Mouse (Mus musculus): ENCODE data around the gene Kif1b. TPM values are rescaled to one million over a fixed set of nuclear protein-coding genes. Genes with fewer than 3 reads are reported as not detected.

Kif1b gene
- total and polyA plus RNA-seq, 3 experiments = 8.8 to 20.2 (median 16.3) TPM

GRCm38 (mm10) chr4:149354671-149355070 lies 47.2 kb upstream of the Kif1b start:
- Histone ChIP-seq H3K9me3 (replicated peaks; ENCODE audit: insufficient read depth, low read length) (no peaks in the 10 kb centered on the region), H3K79me2 (ENCODE audit: control insufficient read depth, insufficient read depth, low read length, poor library complexity) (no peaks in the 10 kb centered on the region), H3K4me3 (ENCODE audit: control insufficient read depth in 1 of 2, insufficient read depth in 1 of 2, low read depth in 2 of 2, low read length in 2 of 2) (no peak overlapping the region), H3K4me1 (ENCODE audit: control insufficient read depth in 1 of 2, insufficient read depth in 2 of 2, low read length in 2 of 2) (no peaks in the 10 kb centered on the region), H3K36me3 (ENCODE audit: control insufficient read depth in 1 of 2, insufficient read depth in 2 of 2, low read length in 2 of 2) (peaks cover 0 to 8% of the 10 kb centered on the region in 2 experiments; a peak in 2 of 4 replicates), H3K27ac (ENCODE audit: control insufficient read depth, low read depth, low read length) (no peak overlapping the region), H3K9ac (ENCODE audit: control insufficient read depth, low read depth, low read length, poor library complexity, severe bottlenecking) (no peak overlapping the region), H3K27me3 (ENCODE audit: control insufficient read depth in 1 of 2, insufficient read depth in 2 of 2, low read length in 2 of 2) (no peaks in the 10 kb centered on the region)
- TF ChIP-seq EP300 (IDR thresholded peaks at IDR 0.05; ENCODE audit: low read depth in 1 of 2, low read length in 2 of 2) (no peak), MAFK (IDR thresholded peaks at IDR 0.05; ENCODE audit: borderline replicate concordance, low read depth, low read length) (no peak), ELF1 (IDR thresholded peaks at IDR 0.05; ENCODE audit: low read depth, low read length) (no peak), ZKSCAN1 (IDR thresholded peaks at IDR 0.05; ENCODE audit: low read depth, low read length) (no peak), MAZ (IDR thresholded peaks at IDR 0.05; ENCODE audit: low read depth, low read length) (no peak), MXI1 (IDR thresholded peaks at IDR 0.05; ENCODE audit: low read depth, low read length) (no peak), MYC (IDR thresholded peaks at IDR 0.05; ENCODE audit: low read depth, low read length) (no peak), NELFE (IDR thresholded peaks at IDR 0.05; ENCODE audit: low read depth, low read length) (no peak), MAX (IDR thresholded peaks at IDR 0.05; ENCODE audit: low read length) (no peak), MEF2A (IDR thresholded peaks at IDR 0.05; ENCODE audit: extremely low read depth, insufficient replicate concordance, low read depth, low read length, poor library complexity, severe bottlenecking) (no peak)
- no peak for DNase-seq (ENCODE audit: low read depth, low spot score)

GRCm38 (mm10) chr4:149351596-149352150 lies 44.2 kb upstream of the Kif1b start:
- no peaks in the 10 kb centered on the region for H3K4me1 ChIP-seq (ENCODE audit: control insufficient read depth in 1 of 2, insufficient read depth in 2 of 2, low read length in 2 of 2)
- peaks cover 0 to 6% of the 10 kb centered on the region in 2 experiments; a peak in 2 of 4 replicates for H3K36me3 ChIP-seq (ENCODE audit: control insufficient read depth in 1 of 2, insufficient read depth in 2 of 2, low read length in 2 of 2)
- TF ChIP-seq TCF12 (IDR thresholded peaks at IDR 0.05; ENCODE audit: low read depth, low read length) = no peak
- DNase-seq (ENCODE audit: low read depth, low spot score) = no peak
- H3K27ac ChIP-seq (ENCODE audit: control insufficient read depth, low read depth, low read length) = no peak overlapping the region
- no peaks in the 10 kb centered on the region for H3K27me3 ChIP-seq (ENCODE audit: control insufficient read depth in 1 of 2, insufficient read depth in 2 of 2, low read length in 2 of 2)
- H3K4me3 ChIP-seq (ENCODE audit: control insufficient read depth in 1 of 2, insufficient read depth in 1 of 2, low read depth in 2 of 2, low read length in 2 of 2) = no peak overlapping the region
- no peaks in the 10 kb centered on the region for H3K79me2 ChIP-seq (ENCODE audit: control insufficient read depth, insufficient read depth, low read length, poor library complexity)
- no peak overlapping the region for H3K9ac ChIP-seq (ENCODE audit: control insufficient read depth, low read depth, low read length, poor library complexity, severe bottlenecking)
- H3K9me3 ChIP-seq (replicated peaks; ENCODE audit: insufficient read depth, low read length) = no peaks in the 10 kb centered on the region

- DNase-seq (ENCODE audit: low read depth, low spot score) = no peak
- peaks cover 0 to 6% of the 10 kb centered on the region in 2 experiments; a peak in 2 of 4 replicates for H3K36me3 ChIP-seq (ENCODE audit: control insufficient read depth in 1 of 2, insufficient read depth in 2 of 2, low read length in 2 of 2)
- TF ChIP-seq ETS1 (IDR thresholded peaks at IDR 0.05; ENCODE audit: low read depth, low read length) = no peak
- TF ChIP-seq USF1 (IDR thresholded peaks at IDR 0.05; ENCODE audit: low read depth, low read length) = no peak
- peak; percentile 1; the same call in 1 of the 2 replicates for TF ChIP-seq RAD21 (IDR thresholded peaks at IDR 0.05; ENCODE audit: low read depth, low read length)
- H3K27ac ChIP-seq (ENCODE audit: control insufficient read depth, low read depth, low read length) = no peak overlapping the region
- no peak overlapping the region for H3K4me3 ChIP-seq (ENCODE audit: control insufficient read depth in 1 of 2, insufficient read depth in 1 of 2, low read depth in 2 of 2, low read length in 2 of 2)
- H3K79me2 ChIP-seq (ENCODE audit: control insufficient read depth, insufficient read depth, low read length, poor library complexity) = no peaks in the 10 kb centered on the region
- no peaks in the 10 kb centered on the region for H3K27me3 ChIP-seq (ENCODE audit: control insufficient read depth in 1 of 2, insufficient read depth in 2 of 2, low read length in 2 of 2)
- no peak overlapping the region for H3K9ac ChIP-seq (ENCODE audit: control insufficient read depth, low read depth, low read length, poor library complexity, severe bottlenecking)
- no peaks in the 10 kb centered on the region for H3K9me3 ChIP-seq (replicated peaks; ENCODE audit: insufficient read depth, low read length)
- H3K4me1 ChIP-seq (ENCODE audit: control insufficient read depth in 1 of 2, insufficient read depth in 2 of 2, low read length in 2 of 2) = no peaks in the 10 kb centered on the region
Observed at GRCm38 (mm10) chr4:149348963-149349362, 41.5 kb upstream of the Kif1b start.
